Mouse (Mus musculus): ENCODE data around the gene Timm22. TPM values are rescaled to one million over a fixed set of nuclear protein-coding genes. Genes with fewer than 3 reads are reported as not detected.

The Timm22 gene
- 2.9 TPM for polyA plus RNA-seq (2014; fragmentation: Illumina TruSeq; extraction: RNeasy Lipid Tissue Mini Kit (QIAGEN cat#74804); ENCODE audit: low replicate concordance)

GRCm38 (mm10) chr11:76406702-76407583 is at the start of gene Timm22:
Gene Timm22 (plus strand): TSS chr11:76406952.

DNA sequence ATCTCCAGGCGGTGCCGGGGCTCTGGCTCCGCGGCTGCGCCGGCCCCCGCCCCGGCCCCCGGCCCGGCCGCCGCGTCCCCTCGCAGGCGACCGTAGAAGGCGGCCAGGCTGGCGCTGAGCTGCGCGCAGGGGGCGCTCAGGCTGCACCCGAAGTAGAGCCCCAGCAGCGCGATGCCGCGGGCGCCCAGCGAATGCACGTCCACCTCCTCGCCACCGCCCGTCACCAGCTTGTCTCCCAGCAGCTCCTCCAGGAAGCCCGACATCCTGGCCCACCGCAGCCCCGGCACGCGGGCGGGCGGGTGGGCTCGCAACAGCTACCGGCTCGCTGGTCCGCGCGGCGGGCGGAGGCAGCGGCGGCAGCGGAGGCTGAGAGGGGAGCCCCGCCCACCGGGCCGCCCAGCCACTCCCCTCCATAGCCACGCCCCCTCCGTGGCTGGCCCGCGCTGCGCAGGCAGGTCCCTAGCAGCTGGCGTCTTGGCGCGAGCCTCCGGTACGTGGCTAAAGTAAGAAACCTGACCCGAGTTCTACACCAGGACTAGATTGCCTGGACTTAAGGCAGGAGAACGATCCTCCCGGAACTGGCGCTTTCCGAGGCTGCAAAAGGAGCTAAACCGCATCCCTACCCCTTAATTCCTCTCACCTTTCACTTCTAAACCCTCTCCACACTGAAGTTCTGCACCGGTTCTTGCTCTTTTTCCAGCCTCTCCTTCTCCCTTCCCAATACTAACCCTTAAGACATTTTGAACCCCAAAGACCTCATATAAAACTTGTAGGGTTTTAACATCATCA is 7.8 kb upstream of the Timm22 start, which contains the start of gene Nxn:
Nxn (minus strand) TSS at position 343 of the 789 bp plus-strand sequence.

Other genes with a start within 250 kb of the Timm22 start
- 40.0 TPM for gene Vps53, start 227.3 kb upstream of the Timm22 start, polyA plus RNA-seq (2014; fragmentation: Illumina TruSeq; extraction: RNeasy Lipid Tissue Mini Kit (QIAGEN cat#74804); ENCODE audit: low replicate concordance)
- 2.5 TPM for gene Fam57a, start 227.3 kb upstream of the Timm22 start, polyA plus RNA-seq (2014; fragmentation: Illumina TruSeq; extraction: RNeasy Lipid Tissue Mini Kit (QIAGEN cat#74804); ENCODE audit: low replicate concordance)
- gene Dbil5, start 189.3 kb upstream of the Timm22 start, polyA plus RNA-seq (2014; fragmentation: Illumina TruSeq; extraction: RNeasy Lipid Tissue Mini Kit (QIAGEN cat#74804); ENCODE audit: low replicate concordance): not detected
- not detected for gene Gemin4, start 189.3 kb upstream of the Timm22 start, polyA plus RNA-seq (2014; fragmentation: Illumina TruSeq; extraction: RNeasy Lipid Tissue Mini Kit (QIAGEN cat#74804); ENCODE audit: low replicate concordance)
- gene Mrm3, start 163.2 kb upstream of the Timm22 start, polyA plus RNA-seq (2014; fragmentation: Illumina TruSeq; extraction: RNeasy Lipid Tissue Mini Kit (QIAGEN cat#74804); ENCODE audit: low replicate concordance): 1.5 TPM
- gene Glod4, start 163.2 kb upstream of the Timm22 start, polyA plus RNA-seq (2014; fragmentation: Illumina TruSeq; extraction: RNeasy Lipid Tissue Mini Kit (QIAGEN cat#74804); ENCODE audit: low replicate concordance): 75.6 TPM
- gene Nxn, start 7.8 kb upstream of the Timm22 start, polyA plus RNA-seq (2014; fragmentation: Illumina TruSeq; extraction: RNeasy Lipid Tissue Mini Kit (QIAGEN cat#74804); ENCODE audit: low replicate concordance): 0.82 TPM
- gene Abr, start 215.4 kb downstream of the Timm22 start, polyA plus RNA-seq (2014; fragmentation: Illumina TruSeq; extraction: RNeasy Lipid Tissue Mini Kit (QIAGEN cat#74804); ENCODE audit: low replicate concordance): 52.0 TPM

Measured in small intestine, adult 10 weeks (tissue).